33 mouse cellular contexts compared by ENCODE assay signal in the genomic region with DNA sequence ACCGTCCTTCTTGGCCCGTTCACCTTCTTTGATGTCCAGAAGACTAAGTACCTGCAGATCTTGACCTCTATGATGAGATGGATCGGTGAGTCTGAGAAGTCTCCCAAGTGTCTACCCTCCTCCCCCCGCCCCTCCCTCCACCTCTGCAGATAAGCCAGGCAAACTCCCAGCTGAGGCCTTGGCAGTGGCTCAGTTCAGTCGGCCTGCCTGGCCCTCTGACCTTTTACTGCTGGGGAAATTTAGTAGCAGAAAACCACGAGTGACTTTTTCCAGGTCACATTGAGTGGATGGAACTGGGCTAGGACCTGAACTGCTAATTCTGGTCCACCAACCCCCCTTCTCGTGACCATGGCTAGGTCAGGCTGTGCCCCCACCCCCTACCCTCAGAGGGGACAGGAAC. TPM values are rescaled to one million over a fixed set of nuclear protein-coding genes. Genes with fewer than 3 reads are reported as not detected.
A peak's percentile ranks its signal among the peaks of the same experiment; 100 is the strongest.
DNase-seq lines count a peak whose midpoint lies in the region; ATAC-seq and TF ChIP-seq lines count a peak whose summit lies in the region.
"Had no signal": no experiment of that assay in that cellular context is flagged by ENCODE, and none has a peak within 500 bp of the region (broad histone marks: within the 10 kb centered on the region; RNA-seq: fewer than 3 reads in every experiment).

No protein-coding gene starts in this region.

- intact Hi-C loops in gastrocnemius, postnatal 14 days (cut with DNase I; ENCODE audit: low total_unique reads): no loop called here

- peak overlapping the region; percentile 64 for H3K27ac ChIP-seq in hindbrain, embryonic 10.5 days
- no peak overlapping the region for H3K27ac ChIP-seq in hindbrain, postnatal 0 days
- H3K27ac ChIP-seq: hindbrain, embryonic 12.5 days; kidney, postnatal 0 days; limb, embryonic 10.5 days; limb, embryonic 15.5 days; liver, embryonic 13.5 days; stomach, postnatal 0 days had no signal

- no peak for ATAC-seq in hindbrain, postnatal 0 days
- ATAC-seq: intestine, embryonic 16.5 days; lung, postnatal 0 days had no signal

- H3K9me3 ChIP-seq in hindbrain, embryonic 10.5 days: no peaks in the 10 kb centered on the region
- no peaks in the 10 kb centered on the region for H3K9me3 ChIP-seq in hindbrain, postnatal 0 days (ENCODE audit: low read length)
- H3K9me3 ChIP-seq: forebrain, embryonic 12.5 days; G1E; heart, embryonic 15.5 days; hindbrain, embryonic 12.5 days; limb, embryonic 10.5 days; limb, embryonic 15.5 days; liver, embryonic 13.5 days; megakaryocyte, embryonic 14.5 days; midbrain, embryonic 13.5 days had no signal

- no peaks in the 10 kb centered on the region for H3K36me3 ChIP-seq in hindbrain, embryonic 10.5 days
- no peaks in the 10 kb centered on the region for H3K36me3 ChIP-seq in hindbrain, postnatal 0 days (ENCODE audit: insufficient read depth, low read length)
- H3K36me3 ChIP-seq: forebrain, embryonic 12.5 days; heart, embryonic 15.5 days; hindbrain, embryonic 12.5 days; limb, embryonic 10.5 days; liver, embryonic 13.5 days; midbrain, embryonic 13.5 days had no signal

- DNase-seq in adrenal gland, adult 2 months: peak; percentile 45
- DNase-seq in adrenal gland, postnatal 25 days: no peak
- DNase-seq in gastrocnemius, adult 18-20 months (ENCODE audit: low spot score): peak; percentile 48
- DNase-seq in gastrocnemius, postnatal 14 days: no peak
- no peak for DNase-seq in hindbrain, embryonic 10.5 days (ENCODE audit: low spot score)
- no peak for DNase-seq in hindbrain, postnatal 0 days (ENCODE audit: low spot score)
- DNase-seq in skeletal muscle tissue, adult 2 months (ENCODE audit: low read depth, low spot score): peak; percentile 68
- DNase-seq: cerebellum, adult 18-20 months; cerebellum, postnatal 10 days; heart, adult 18-20 months; kidney, adult 8-10 months; kidney, postnatal 4 days; liver, embryonic 13.5 days; lung, adult 18-20 months; lung, postnatal 4 days; right cerebral cortex, adult 18-20 months; thymus, adult 18-20 months; thymus, postnatal 25 days had no signal

- no peak overlapping the region for H3K4me2 ChIP-seq in hindbrain, postnatal 0 days (ENCODE audit: low read depth, low read length)
- H3K4me2 ChIP-seq: forebrain, embryonic 12.5 days; heart, embryonic 15.5 days; hindbrain, embryonic 12.5 days; limb, embryonic 15.5 days; liver, embryonic 13.5 days; midbrain, embryonic 13.5 days had no signal

- TF ChIP-seq CTCF in hindbrain, postnatal 0 days (IDR thresholded peaks at IDR 0.05; ENCODE audit: low read depth): no peak

- H3K4me1 ChIP-seq in hindbrain, embryonic 10.5 days (replicated peaks): peaks cover 98% of the 10 kb centered on the region
- peaks cover 44% of the 10 kb centered on the region for H3K4me1 ChIP-seq in hindbrain, postnatal 0 days (ENCODE audit: insufficient read depth, low read length)

- H3K4me3 ChIP-seq in hindbrain, embryonic 10.5 days: no peak overlapping the region
- no peak overlapping the region for H3K4me3 ChIP-seq in hindbrain, postnatal 0 days (ENCODE audit: low read length)
- H3K4me3 ChIP-seq: erythroblast, embryonic 14.5 days; forebrain, embryonic 12.5 days; heart, embryonic 15.5 days; hindbrain, embryonic 12.5 days; limb, embryonic 10.5 days; limb, embryonic 15.5 days; liver, embryonic 13.5 days; megakaryocyte, embryonic 14.5 days; midbrain, embryonic 13.5 days had no signal

- H3K9ac ChIP-seq in hindbrain, postnatal 0 days (replicated peaks; ENCODE audit: low read length): no peak overlapping the region
- H3K9ac ChIP-seq: heart, embryonic 15.5 days; limb, embryonic 15.5 days; liver, embryonic 13.5 days; midbrain, embryonic 13.5 days had no signal

- 66% methylated on average over 7 of the region's 7 CpGs for WGBS in hindbrain, embryonic 10.5 days
- 64% methylated on average over 7 of the region's 7 CpGs for WGBS in hindbrain, postnatal 0 days

- H3K27me3 ChIP-seq in hindbrain, embryonic 10.5 days (ENCODE audit: insufficient read depth, poor library complexity, severe bottlenecking): peaks cover 56% of the 10 kb centered on the region
- H3K27me3 ChIP-seq in hindbrain, postnatal 0 days (ENCODE audit: insufficient read depth, low read length): no peaks in the 10 kb centered on the region
- H3K27me3 ChIP-seq: liver, embryonic 13.5 days; midbrain, embryonic 13.5 days had no signal

RNA-seq across cellular contexts. Expression of a gene that starts 38.6 kb away (rescaled TPM):
- total RNA-seq in adrenal gland, adult 2 months (2021): 1 to 10 TPM; 2.3 to 9.4 TPM
- polyA plus RNA-seq in adrenal gland, adult 2 months (2012; rRNA removed): 13.8 and 25.5 TPM in 2 replicates
- total RNA-seq in adrenal gland, postnatal 25 days (2021): 2.5 and 3.5 TPM in 2 replicates
- under 1 TPM; 0.05 to 0.14 TPM for total RNA-seq in gastrocnemius, adult 18-20 months (2021)
- total RNA-seq in gastrocnemius, postnatal 14 days (2021): not detected
- 0.14 and 0.18 TPM in 2 replicates for polyA plus RNA-seq in hindbrain, embryonic 10.5 days (2016; fragmentation: Nextera tagmentation; extraction: Ambion mirVana)
- 6.9 and 7.1 TPM in 2 replicates for total RNA-seq in hindbrain, postnatal 0 days (2014; rRNA removed)
- polyA plus RNA-seq in hindbrain, postnatal 0 days (2015; fragmentation: Nextera tagmentation; extraction: Ambion mirVana): 1.0 and 1.1 TPM in 2 replicates
- total RNA-seq: common myeloid progenitor, adult 5-6 weeks had no signal
- polyA plus RNA-seq: embryonic facial prominence, embryonic 14.5 days; forebrain, embryonic 12.5 days; G1E; kidney, postnatal 0 days; stomach, postnatal 0 days had no signal

RNA-seq across cellular contexts. Expression of a gene that starts 40.8 kb away (rescaled TPM):
- total RNA-seq in adrenal gland, adult 2 months (2021): 10 to 100 TPM; 20.0 to 29.2 TPM
- polyA plus RNA-seq in adrenal gland, adult 2 months (2012; rRNA removed): 12.0 and 16.2 TPM in 2 replicates
- 37.3 and 38.1 TPM in 2 replicates for total RNA-seq in adrenal gland, postnatal 25 days (2021)
- 10 to 100 TPM; 12.6 to 20.2 TPM for total RNA-seq in gastrocnemius, adult 18-20 months (2021)
- total RNA-seq in gastrocnemius, postnatal 14 days (2021): 10 to 100 TPM; 13.1 to 14.0 TPM
- 18.7 and 24.3 TPM in 2 replicates for polyA plus RNA-seq in hindbrain, embryonic 10.5 days (2016; fragmentation: Nextera tagmentation; extraction: Ambion mirVana)
- total RNA-seq in hindbrain, postnatal 0 days (2014; rRNA removed): 17.3 and 27.8 TPM in 2 replicates
- polyA plus RNA-seq in hindbrain, postnatal 0 days (2015; fragmentation: Nextera tagmentation; extraction: Ambion mirVana): 17.3 and 22.2 TPM in 2 replicates

RNA-seq across cellular contexts. Expression of a gene that starts 41.1 kb away (rescaled TPM):
- 10 to 100 TPM; 23.7 to 27.9 TPM for total RNA-seq in adrenal gland, adult 2 months (2021)
- polyA plus RNA-seq in adrenal gland, adult 2 months (2012; rRNA removed): 26.5 and 34.7 TPM in 2 replicates
- 19.9 and 22.3 TPM in 2 replicates for total RNA-seq in adrenal gland, postnatal 25 days (2021)
- total RNA-seq in gastrocnemius, adult 18-20 months (2021): 1 to 10 TPM; 7.5 to 7.9 TPM
- total RNA-seq in gastrocnemius, postnatal 14 days (2021): 1 to 10 TPM; 4.5 to 4.9 TPM
- 6.9 and 10.6 TPM in 2 replicates for polyA plus RNA-seq in hindbrain, embryonic 10.5 days (2016; fragmentation: Nextera tagmentation; extraction: Ambion mirVana)
- total RNA-seq in hindbrain, postnatal 0 days (2014; rRNA removed): 6.4 and 11.1 TPM in 2 replicates
- polyA plus RNA-seq in hindbrain, postnatal 0 days (2015; fragmentation: Nextera tagmentation; extraction: Ambion mirVana): 10.1 and 13.5 TPM in 2 replicates

RNA-seq across cellular contexts. Expression of a gene that starts 48.4 kb away (rescaled TPM):
- total RNA-seq in adrenal gland, adult 2 months (2021): 1,000 to 10,000 TPM; 1,196 to 1,476 TPM
- polyA plus RNA-seq in adrenal gland, adult 2 months (2012; rRNA removed): 2,178 and 2,420 TPM in 2 replicates
- total RNA-seq in adrenal gland, postnatal 25 days (2021): 1,338 and 1,408 TPM in 2 replicates
- 1 to 10 TPM; 3.2 TPM for total RNA-seq in gastrocnemius, adult 18-20 months (2021)
- 1 to 10 TPM; 5.4 to 6.0 TPM for total RNA-seq in gastrocnemius, postnatal 14 days (2021)
- 17.7 TPM in 2 replicates for polyA plus RNA-seq in hindbrain, embryonic 10.5 days (2016; fragmentation: Nextera tagmentation; extraction: Ambion mirVana)
- 20.0 and 22.6 TPM in 2 replicates for total RNA-seq in hindbrain, postnatal 0 days (2014; rRNA removed)
- 15.0 and 16.4 TPM in 2 replicates for polyA plus RNA-seq in hindbrain, postnatal 0 days (2015; fragmentation: Nextera tagmentation; extraction: Ambion mirVana)

Comparison
In these comparisons a context has a peak if more than half of its experiments do, and no peak if none do; other contexts are left out.
1. DNase-seq: peak in adrenal gland, adult 2 months (single experiment), gastrocnemius, adult 18-20 months (single experiment) and skeletal muscle tissue, adult 2 months (single experiment); none in adrenal gland, postnatal 25 days (single experiment), gastrocnemius, postnatal 14 days (single experiment), hindbrain, embryonic 10.5 days (single experiment) and hindbrain, postnatal 0 days (single experiment).